Mouse (Mus musculus): Measurements from ENCODE around the gene Lrrc29.

Lrrc29 gene

GRCm38 (mm10) chr8:105343791-105344574 is 17.9 kb upstream of the Lrrc29 start:
- DNase-seq, result no peak

DNA sequence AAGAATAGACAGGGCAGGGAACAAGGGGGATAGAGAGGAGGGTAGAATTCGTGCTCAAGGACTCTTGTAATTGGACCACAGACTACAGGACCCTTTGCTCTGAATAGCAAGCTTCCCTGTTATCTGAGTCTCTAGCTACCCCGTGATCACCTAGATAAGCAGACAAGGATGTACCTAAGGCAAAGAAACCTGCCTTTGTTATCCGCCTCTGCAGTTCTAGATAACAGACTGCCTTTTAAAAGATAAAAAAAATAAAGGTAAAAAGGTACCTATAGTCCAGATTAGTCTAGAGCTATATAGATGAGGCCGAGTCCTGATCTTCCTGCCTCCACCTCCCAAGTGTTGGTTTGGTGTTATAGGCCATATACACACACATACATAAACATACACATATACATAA is 16.7 kb upstream of the Lrrc29 start:
- no peak for DNase-seq

DNA sequence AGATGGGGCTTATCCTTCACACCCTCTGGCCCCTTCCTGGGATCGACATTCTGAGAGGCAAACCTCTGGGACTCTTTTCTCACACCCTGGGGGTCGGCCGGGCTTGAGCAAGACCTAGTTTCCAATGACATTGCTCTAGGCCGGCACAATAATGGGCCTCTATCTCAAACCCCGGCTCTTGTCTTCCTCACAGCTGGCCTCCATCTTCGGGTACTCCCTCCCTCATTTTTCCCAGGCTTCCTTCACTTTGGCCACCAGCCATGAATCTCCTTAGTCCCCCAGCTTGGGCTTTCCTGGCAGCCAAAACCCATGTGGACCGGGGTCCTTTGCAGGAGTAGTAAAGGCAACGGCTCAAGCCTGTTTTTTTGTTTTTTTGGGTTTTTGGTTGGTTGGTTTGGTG is 15.3 kb upstream of the Lrrc29 start:
- DNase-seq, result no peak

- DNase-seq, result no peak
Observed at GRCm38 (mm10) chr8:105339886-105340635, 14.0 kb upstream of the Lrrc29 start.

DNA sequence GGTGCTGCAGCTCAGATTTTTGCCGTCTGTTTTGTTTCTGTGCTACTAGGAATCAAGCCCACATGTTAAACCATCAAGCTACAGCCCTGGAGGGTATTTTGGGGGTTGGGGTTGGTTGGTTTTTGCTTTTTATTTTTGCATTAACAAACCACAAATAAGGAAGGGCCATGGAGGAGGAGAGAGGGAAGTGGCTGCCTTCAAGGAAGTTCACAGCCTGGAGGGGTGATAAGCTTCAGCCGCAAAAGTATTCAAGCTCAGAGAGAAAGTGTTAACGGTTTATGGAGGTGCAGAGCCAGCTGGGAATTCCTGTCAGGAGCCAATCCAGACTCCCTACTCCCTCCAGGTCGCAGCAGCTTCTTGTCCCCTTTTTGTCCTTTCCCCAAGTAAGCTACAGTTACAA is 12.9 kb upstream of the Lrrc29 start:
- DNase-seq, result no peak

- no peak for DNase-seq
Observed at GRCm38 (mm10) chr8:105336373-105337130, 10.5 kb upstream of the Lrrc29 start.

GRCm38 (mm10) chr8:105332523-105332922 is 6.4 kb upstream of the Lrrc29 start:
- DNase-seq, result no peak

GRCm38 (mm10) chr8:105331931-105332330 is 5.9 kb upstream of the Lrrc29 start:
- DNase-seq, result no peak

GRCm38 (mm10) chr8:105331469-105331868 is 5.4 kb upstream of the Lrrc29 start:
- no peak for DNase-seq

- DNase-seq, result no peak
Observed at GRCm38 (mm10) chr8:105330325-105330724, 4.2 kb upstream of the Lrrc29 start.

GRCm38 (mm10) chr8:105326968-105327367 is 890 bp upstream of the Lrrc29 start:
- no peak for DNase-seq

DNA sequence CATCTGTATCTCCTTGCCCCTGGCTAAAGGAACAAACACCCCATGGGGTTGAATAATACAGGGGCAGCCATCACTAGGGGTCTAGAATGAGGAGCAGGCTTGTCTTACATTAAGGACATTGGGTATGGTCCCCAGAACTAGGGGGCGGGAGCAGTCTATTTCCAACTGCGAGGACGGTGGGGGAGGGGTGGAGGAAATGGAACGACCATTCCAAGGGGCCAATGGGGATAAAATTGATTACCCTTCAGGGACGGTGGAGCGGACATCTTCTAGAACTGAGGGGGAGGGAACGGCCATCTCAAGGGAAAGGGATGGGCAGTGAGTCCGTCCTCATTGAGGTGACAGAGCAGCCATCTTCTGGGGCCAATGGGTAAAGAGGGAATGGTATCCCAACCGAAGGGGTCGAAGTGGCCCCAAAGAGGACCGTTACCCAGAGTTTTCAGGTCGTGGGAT is 411 bp downstream of the Lrrc29 start:
- no peak for DNase-seq

DNA sequence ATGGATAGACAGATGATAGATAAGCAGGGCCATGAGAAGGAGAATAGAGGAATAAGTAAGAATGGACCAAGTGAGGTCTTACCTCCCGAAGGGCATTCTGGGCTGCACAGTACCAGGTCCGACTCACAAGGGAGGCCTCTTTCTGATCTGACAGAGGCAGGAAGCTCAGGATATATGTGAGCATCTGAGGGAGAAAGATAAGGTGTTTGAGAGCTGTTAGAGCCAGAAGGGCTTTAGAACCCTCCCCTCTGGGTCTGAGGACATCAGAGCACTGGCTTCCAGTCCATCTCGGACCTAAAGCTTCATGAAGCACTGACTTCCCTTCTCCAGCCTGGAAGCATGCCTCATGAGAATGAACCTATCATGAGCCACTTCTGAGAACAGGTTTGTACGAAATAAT is 2.9 kb downstream of the Lrrc29 start:
- no peak for DNase-seq

DNA sequence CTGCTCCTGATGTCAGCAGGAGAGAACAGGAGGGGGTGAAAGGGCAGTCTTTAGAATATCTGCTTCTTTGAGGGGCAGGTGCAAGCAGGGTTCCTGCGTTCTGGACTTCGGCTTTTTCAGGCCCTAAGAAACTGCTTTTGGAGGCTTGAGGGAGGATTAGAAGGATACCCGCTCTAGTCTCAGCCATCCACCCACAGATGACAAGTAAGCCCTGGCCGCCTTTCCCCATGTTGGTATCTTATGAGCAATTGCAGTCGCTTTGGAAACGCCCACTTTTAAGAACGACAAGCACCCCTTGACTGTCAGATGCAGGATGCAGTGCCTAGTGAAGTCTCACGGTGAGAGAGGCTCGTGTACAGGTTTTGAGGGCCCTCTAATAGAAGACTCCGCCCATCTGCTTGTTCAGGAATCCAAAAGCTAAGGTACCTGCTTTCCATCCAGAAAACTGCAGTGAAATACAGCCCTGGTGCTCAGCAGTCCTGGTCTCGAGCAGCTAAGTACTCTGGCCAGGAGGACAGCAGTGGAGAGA is 7.4 kb downstream of the Lrrc29 start:
- DNase-seq, result no peak

DNA sequence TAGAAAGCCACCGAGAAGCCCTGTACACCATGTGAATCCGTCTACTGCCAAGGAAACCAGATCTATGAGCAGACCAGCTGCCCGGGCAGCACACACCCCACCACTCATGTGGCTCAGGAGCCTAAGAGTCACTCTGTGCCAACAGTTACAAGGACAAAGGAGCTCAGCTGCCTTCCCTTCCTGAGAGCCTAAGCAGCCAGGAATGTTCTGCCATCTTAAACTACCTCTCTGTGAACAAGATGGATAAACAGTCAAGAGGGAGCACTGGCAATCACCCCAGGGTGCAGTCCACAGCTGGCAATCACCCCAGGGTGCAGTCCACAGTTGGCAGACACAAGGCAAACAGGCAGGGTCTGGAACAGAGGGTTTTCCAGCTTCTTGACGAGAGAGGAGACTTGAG is 8.1 kb downstream of the Lrrc29 start:
- no peak for DNase-seq

DNA sequence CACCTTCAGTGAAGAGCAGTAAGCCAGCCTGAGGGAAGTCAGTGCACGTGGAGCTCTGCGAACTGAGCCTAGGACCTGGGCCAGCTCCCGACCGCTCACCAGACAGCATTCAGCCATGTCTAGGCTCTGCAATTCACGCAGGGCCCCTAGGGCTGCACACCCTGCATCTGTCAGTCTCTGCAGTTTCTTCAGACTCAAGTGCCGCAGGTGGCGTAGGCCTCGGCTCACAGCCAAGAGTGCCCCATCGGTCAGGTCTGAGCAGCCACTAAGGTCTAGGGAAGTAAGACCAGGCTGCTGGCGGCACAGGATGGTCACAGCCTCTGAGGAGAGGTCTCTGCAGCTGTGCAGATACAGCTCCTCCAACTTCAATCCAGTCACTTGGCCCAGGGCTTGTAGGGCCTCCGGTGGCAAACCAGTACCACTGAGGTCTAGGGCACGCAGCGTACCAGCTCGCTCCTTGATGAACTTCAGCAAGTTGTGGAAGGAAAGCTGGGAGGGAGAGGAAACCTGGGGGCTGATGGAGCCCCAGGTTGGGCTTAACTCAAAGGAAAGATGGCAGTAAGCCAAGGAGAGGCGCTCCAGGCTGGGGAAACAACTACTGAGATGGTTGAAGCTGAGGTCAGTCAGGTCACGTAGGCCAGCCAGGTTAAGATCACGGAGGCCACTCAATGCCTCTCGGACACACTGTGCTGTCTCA is 10.9 kb downstream of the Lrrc29 start:
- DNase-seq, result peak; percentile 57

- no peak for DNase-seq
Observed at GRCm38 (mm10) chr8:105313622-105314402, 12.3 kb downstream of the Lrrc29 start.

GRCm38 (mm10) chr8:105312891-105313481 is 13.1 kb downstream of the Lrrc29 start:
- DNase-seq, result peak; percentile 39

- no peak for DNase-seq
Observed at GRCm38 (mm10) chr8:105311718-105312117, 14.4 kb downstream of the Lrrc29 start.

DNA sequence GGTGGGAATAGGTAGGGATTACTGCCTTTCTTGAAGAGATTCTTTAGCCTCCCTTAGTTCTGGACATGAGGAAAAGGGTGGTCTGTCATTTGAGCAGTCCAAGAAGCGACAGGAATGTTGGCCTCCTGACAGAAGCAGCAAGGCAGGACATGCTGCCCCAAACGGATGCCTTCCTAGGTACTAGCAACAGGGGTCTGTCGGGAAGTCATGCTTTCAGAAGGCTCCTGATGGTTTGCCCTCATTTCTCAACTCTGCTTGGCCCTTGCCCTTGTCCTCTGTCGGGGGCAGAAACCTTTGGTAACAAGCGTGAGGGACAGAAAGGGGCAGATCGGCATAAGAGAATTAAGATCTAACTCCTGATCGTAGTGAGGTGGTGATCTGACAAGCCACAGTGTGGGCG is 16.0 kb downstream of the Lrrc29 start:
- DNase-seq, result peak; percentile 49

- DNase-seq, result peak; percentile 90
Observed at GRCm38 (mm10) chr8:105309142-105309847, 16.8 kb downstream of the Lrrc29 start.

Measured in cerebellum, adult 8-10 months (tissue).